Mouse (Mus musculus): Measurements from ENCODE around the gene Disc1. TPM values are rescaled to one million over a fixed set of nuclear protein-coding genes. Genes with fewer than 3 reads are reported as not detected.
A peak's percentile ranks its signal among the peaks of the same experiment; 100 is the strongest.

Gene Disc1
- polyA plus RNA-seq, 1 experiment from 2014 or later, result 0.83 TPM

- H3K4me3 ChIP-seq (replicated peaks; ENCODE audit: low read depth, low read length), result no peak overlapping the region
- no peak for TF ChIP-seq CTCF (IDR thresholded peaks at IDR 0.05; ENCODE audit: low read depth)
- no peaks in the 10 kb centered on the region; the same call in 1 of the 2 replicates for H3K4me1 ChIP-seq (replicated peaks; ENCODE audit: insufficient read depth, low read length)
- H3K9me3 ChIP-seq (replicated peaks; ENCODE audit: low read length), result no peaks in the 10 kb centered on the region
- H3K9ac ChIP-seq (ENCODE audit: low read depth, low read length), result no peak overlapping the region
- no peaks in the 10 kb centered on the region for H3K27me3 ChIP-seq (ENCODE audit: insufficient read depth, low read length)
- H3K36me3 ChIP-seq (ENCODE audit: insufficient read depth, low read length), result no peaks in the 10 kb centered on the region
- ATAC-seq (replicated peaks; ENCODE audit: low FRiP score, low read depth), result no peak
- WGBS, result 18% methylated on average over 4 of the region's 4 CpGs
- no peak overlapping the region for H3K4me2 ChIP-seq (ENCODE audit: low read length)
- no peak overlapping the region for H3K27ac ChIP-seq
- DNase-seq (ENCODE audit: low spot score), result peak; percentile 51
Observed at GRCm38 (mm10) chr8:125299248-125299647, 245.3 kb downstream of the Disc1 start.

DNA sequence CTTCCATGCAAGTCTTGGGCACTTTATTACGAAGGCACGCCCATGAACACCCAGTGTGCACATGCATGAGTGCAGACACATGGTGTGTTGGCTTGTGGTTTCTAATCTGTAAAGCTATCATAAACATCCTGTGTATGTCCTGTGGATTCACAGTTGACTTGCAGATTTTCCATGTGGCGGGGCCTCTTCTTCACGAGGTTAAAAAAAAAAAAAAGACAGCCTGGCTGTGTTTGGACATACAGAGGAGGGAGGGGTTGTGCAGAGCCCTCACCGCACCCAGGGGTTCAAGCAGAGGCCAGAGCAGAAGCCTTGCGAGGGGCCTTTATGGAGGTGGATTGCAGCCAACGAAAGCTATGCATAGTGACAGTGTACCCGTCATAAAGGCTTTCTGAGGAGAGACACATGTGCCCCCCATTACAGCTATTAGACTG, 248.0 kb downstream of the Disc1 start:
- Histone ChIP-seq H3K36me3 (ENCODE audit: insufficient read depth, low read length) (no peaks in the 10 kb centered on the region), H3K9ac (ENCODE audit: low read depth, low read length) (no peak overlapping the region), H3K27me3 (ENCODE audit: insufficient read depth, low read length) (no peaks in the 10 kb centered on the region), H3K4me3 (replicated peaks; ENCODE audit: low read depth, low read length) (no peak overlapping the region), H3K9me3 (replicated peaks; ENCODE audit: low read length) (no peaks in the 10 kb centered on the region), H3K27ac (no peak overlapping the region), H3K4me1 (replicated peaks; ENCODE audit: insufficient read depth, low read length) (no peaks in the 10 kb centered on the region), H3K4me2 (ENCODE audit: low read length) (no peak overlapping the region)
- WGBS, result 71% methylated on average over 8 of the region's 8 CpGs
- ATAC-seq (replicated peaks; ENCODE audit: low FRiP score, low read depth) (peak; percentile 67; the same call in 1 of the 2 replicates), DNase-seq (ENCODE audit: low spot score) (peak; percentile 86)
- no peak for TF ChIP-seq CTCF (IDR thresholded peaks at IDR 0.05; ENCODE audit: low read depth)

GRCm38 (mm10) chr8:125306665-125307064, 252.7 kb downstream of the Disc1 start:
- Histone ChIP-seq H3K4me1 (replicated peaks; ENCODE audit: insufficient read depth, low read length) (peaks cover 8% of the 10 kb centered on the region; the same call in 1 of the 2 replicates), H3K27me3 (ENCODE audit: insufficient read depth, low read length) (no peaks in the 10 kb centered on the region), H3K9me3 (replicated peaks; ENCODE audit: low read length) (no peaks in the 10 kb centered on the region), H3K4me3 (replicated peaks; ENCODE audit: low read depth, low read length) (no peak overlapping the region), H3K9ac (ENCODE audit: low read depth, low read length) (no peak overlapping the region), H3K27ac (no peak overlapping the region), H3K36me3 (ENCODE audit: insufficient read depth, low read length) (no peaks in the 10 kb centered on the region), H3K4me2 (ENCODE audit: low read length) (no peak overlapping the region)
- ATAC-seq (replicated peaks; ENCODE audit: low FRiP score, low read depth) (no peak), DNase-seq (ENCODE audit: low spot score) (no peak)
- WGBS, result 44% methylated on average over 10 of the region's 10 CpGs
- no peak for TF ChIP-seq CTCF (IDR thresholded peaks at IDR 0.05; ENCODE audit: low read depth)

GRCm38 (mm10) chr8:125309985-125310384, 256.0 kb downstream of the Disc1 start:
- Histone ChIP-seq H3K4me2 (ENCODE audit: low read length) (no peak overlapping the region), H3K9ac (ENCODE audit: low read depth, low read length) (no peak overlapping the region), H3K27me3 (ENCODE audit: insufficient read depth, low read length) (no peaks in the 10 kb centered on the region), H3K9me3 (replicated peaks; ENCODE audit: low read length) (no peaks in the 10 kb centered on the region), H3K27ac (no peak overlapping the region), H3K4me1 (replicated peaks; ENCODE audit: insufficient read depth, low read length) (peaks cover 9% of the 10 kb centered on the region; the same call in 1 of the 2 replicates), H3K36me3 (ENCODE audit: insufficient read depth, low read length) (no peaks in the 10 kb centered on the region), H3K4me3 (replicated peaks; ENCODE audit: low read depth, low read length) (no peak overlapping the region)
- DNase-seq (ENCODE audit: low spot score), result no peak
- ATAC-seq (replicated peaks; ENCODE audit: low FRiP score, low read depth), result no peak
- 57% methylated on average over 14 of the region's 14 CpGs for WGBS
- TF ChIP-seq CTCF (IDR thresholded peaks at IDR 0.05; ENCODE audit: low read depth), result no peak

Small RNA genes within 50 kb of the gene (microRNA-seq; reads per million reads assigned to microRNA genes)
- gene Gm22197, result not detected

Other genes with a start within 250 kb of the Disc1 start
- gene Gnpat, start 191.2 kb upstream of the Disc1 start, polyA plus RNA-seq (2015; fragmentation: Nextera tagmentation; extraction: Ambion mirVana), result 74.8 and 83.5 TPM in 2 replicates
- 33.3 and 36.6 TPM in 2 replicates for gene 2810004N23Rik, start 191.1 kb upstream of the Disc1 start, polyA plus RNA-seq (2015; fragmentation: Nextera tagmentation; extraction: Ambion mirVana)
- gene Exoc8, start 156.5 kb upstream of the Disc1 start, polyA plus RNA-seq (2015; fragmentation: Nextera tagmentation; extraction: Ambion mirVana), result 5.6 and 6.1 TPM in 2 replicates
- gene Sprtn, start 156.3 kb upstream of the Disc1 start, polyA plus RNA-seq (2015; fragmentation: Nextera tagmentation; extraction: Ambion mirVana), result 7.9 and 8.3 TPM in 2 replicates
- gene Egln1, start 104.9 kb upstream of the Disc1 start, polyA plus RNA-seq (2015; fragmentation: Nextera tagmentation; extraction: Ambion mirVana), result 9.4 and 9.5 TPM in 2 replicates
- gene Tsnax, start 41.2 kb upstream of the Disc1 start, polyA plus RNA-seq (2015; fragmentation: Nextera tagmentation; extraction: Ambion mirVana), result 91.9 and 97.4 TPM in 2 replicates

All from kidney, postnatal 0 days (tissue).